Mouse (Mus musculus) left cerebral cortex, postnatal 10 days (tissue): ENCODE data around the gene Spcs2. TPM values are rescaled to one million over a fixed set of nuclear protein-coding genes. Genes with fewer than 3 reads are reported as not detected.

Source experiments
- DNase-seq, 2 experiments: peaks; one replicate each; pipeline ENCODE4 v3.0.0; 2021 to 2022; ENCODE audit warnings: low spot score in 2 of 2, mixed read lengths in 1 of 2; ENCODE audit errors: extremely low spot score in 1 of 2
- intact Hi-C: fragments of 180-260 bp; cut with DNase I; formaldehyde crosslinking; loops from one replicate; pipeline ENCODE4 v1.15.1; 2025
- total RNA-seq, 2 experiments: library from RNA; stranded (reverse); gene quantifications; 2 replicates each; pipeline ENCODE4 v1.2.3; 2021

Spcs2 gene
- 10 to 100 TPM; 79.7 to 86.7 TPM for total RNA-seq

DNA sequence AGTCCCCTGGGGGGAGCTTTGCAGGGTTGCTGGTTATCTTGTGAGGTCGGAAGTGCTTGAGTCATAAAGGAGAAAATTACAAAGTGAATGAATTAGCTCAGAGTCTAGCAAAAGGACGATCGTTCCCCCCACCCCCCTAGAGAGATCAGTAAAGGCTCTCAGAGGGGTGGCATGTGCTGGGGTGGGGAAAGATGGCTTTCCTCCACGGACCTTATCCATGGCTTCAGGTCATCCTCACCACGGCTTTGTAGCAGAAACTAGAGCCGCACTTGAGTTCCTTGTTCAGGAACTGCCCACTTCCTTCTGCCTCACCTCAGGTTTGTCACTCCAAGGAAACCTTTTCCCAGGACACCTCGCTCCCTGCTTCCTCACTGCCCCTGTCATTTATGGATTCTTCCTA is at the start of gene Spcs2:
TSS of gene Spcs2 (minus strand) at position 101 of the 400 bp plus-strand sequence.
- intact Hi-C loops: no loop called here
- no peak for DNase-seq

DNA sequence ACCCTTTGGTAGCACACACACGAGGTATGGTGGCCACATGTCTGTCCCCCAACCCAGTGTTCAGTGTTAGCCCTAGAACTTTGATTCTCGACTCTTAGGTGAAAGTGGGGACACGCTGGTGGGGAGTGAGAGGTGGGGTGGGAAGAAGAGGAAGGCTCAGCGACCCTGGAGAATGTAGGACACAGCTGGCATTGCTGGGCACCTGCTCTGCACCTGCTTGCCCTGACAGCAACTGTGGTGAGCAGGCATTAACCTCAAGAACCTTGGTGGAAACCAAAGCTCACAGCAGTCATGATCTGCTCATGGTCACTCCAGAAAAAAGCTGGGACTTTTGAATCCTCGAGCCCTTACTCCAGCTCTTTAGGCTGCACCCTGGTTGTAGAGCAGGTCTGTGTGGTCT is 47.8 kb upstream of the Spcs2 start:
- intact Hi-C loops: no loop called here
- DNase-seq: no peak

DNA sequence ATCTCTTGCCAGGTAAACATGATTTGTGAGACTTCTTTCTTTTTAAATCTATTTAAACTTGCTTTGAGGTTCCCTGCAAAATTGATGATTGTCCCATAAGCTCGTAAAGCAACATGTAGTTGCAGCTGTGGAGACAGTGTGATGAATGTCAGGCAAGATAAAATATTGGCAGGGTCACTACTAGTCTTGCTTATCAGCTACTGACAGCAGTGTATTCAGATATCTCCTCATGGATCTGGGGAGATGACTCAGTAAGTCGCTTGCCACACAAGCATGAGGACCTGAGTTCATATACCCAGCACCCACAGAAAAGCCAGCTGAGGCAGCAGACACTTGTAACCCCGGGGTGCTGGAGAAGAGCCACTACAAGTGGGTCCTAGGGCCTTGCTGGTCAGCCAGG is 44.2 kb upstream of the Spcs2 start:
- intact Hi-C loops: no loop called here
- DNase-seq: no peak

DNA sequence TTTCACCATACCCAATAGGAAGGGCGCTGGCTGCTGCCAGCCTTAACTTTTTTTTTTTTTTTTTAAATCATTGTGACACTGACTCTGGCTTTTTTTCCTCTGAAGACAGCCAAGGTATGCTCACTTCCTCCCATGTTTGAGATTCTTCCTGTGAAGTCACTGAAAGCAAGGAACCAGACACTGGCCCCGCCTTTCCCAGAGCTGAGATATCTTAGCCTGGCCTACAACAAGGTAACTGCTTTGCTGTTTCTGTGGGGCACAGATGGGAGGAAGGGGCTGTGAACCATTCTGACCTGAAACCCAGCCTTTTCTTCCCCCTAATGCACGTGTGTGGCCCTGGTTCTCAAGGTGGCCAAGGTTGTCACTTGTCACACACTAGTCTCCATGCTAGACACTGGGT is 43.1 kb upstream of the Spcs2 start:
- DNase-seq: no peak
- intact Hi-C loops: no loop called here

DNA sequence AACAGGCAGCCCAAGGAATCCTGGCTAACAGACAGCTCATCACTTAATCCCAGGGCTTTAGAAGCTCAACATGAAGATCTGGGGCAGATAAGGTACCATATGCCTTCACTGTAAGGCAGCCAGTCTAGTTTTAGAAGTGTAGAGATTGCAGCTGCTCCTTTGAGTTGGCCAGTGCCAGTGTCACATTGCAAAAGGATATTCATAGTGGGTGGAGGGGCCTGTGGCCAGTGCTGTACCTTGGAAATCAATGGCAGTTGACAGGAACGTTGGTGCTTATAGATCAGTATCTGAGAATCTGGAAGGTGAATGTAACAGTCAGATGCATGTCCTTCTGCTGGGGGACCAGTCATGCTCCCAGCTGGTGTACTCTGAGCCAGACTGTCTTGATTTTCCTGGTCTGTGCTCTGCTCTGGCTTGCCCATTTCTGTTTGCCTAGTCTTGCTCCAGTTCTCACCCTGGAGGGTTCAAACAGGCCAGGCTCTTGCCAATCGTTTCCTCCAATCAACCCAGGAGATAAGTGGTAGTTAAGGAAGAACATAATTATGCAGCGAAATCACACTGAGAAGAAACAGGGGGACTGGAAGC is 41.3 kb upstream of the Spcs2 start:
- intact Hi-C loops: no loop called here

DNA sequence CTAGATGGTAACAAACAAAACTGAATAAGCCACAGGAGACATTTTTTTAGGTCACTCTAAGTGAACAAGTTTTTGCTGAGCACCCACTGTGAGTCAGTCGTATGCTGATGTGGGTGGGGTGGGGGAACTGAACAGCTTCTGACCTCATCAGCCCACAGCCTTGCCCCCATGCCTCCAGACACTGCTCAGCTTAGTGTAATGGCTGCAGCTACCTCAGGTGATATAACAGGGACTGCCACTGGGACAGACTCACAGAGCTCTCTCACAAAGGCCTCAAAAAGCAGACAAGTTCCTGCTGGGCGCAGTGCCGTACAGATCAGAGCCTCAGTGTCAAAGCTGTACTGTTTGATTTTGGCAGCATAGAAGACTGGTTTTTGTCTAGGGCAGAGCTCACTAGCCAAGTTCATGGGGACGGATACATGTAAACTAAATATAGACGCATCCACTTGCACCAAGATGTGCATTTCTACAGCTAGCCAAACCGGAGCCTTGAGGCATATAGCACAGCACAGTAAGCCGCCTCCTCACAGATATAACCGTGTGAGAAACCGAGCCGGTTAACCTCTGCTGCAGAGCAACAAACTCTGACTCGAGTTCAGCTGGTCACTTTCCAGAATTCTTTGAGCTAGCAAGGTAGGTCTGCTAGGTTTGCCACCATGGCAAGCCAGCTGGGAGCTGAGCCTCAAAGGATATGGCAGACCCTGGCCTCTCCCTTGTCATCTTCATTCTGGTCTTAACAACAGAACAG is 39.8 kb upstream of the Spcs2 start:
- DNase-seq: no peak
- intact Hi-C loops: no loop called here

More for the DNA sequence above, 41.3 kb upstream of the Spcs2 start:
- DNase-seq: no peak

DNA sequence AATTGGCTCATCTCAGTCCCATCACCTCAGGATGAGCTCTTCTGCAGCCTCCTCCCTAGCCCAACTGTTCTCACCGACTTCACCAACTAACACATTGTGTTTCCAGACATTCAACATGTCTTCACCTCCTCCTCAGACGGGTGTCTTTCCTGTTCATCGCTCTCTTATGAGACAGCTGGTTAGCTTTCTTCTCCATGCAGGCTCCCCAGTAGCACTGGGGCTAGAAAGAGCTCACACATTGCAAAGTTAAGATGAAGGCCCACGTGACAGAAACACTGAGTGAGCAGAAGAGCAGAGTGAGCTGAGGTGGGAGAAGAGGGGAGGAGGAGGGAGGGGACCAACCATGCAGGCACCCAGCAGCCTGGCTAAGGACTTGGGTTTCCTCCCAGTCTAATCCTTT is 38.9 kb upstream of the Spcs2 start:
- DNase-seq: no peak
- intact Hi-C loops: no loop called here

DNA sequence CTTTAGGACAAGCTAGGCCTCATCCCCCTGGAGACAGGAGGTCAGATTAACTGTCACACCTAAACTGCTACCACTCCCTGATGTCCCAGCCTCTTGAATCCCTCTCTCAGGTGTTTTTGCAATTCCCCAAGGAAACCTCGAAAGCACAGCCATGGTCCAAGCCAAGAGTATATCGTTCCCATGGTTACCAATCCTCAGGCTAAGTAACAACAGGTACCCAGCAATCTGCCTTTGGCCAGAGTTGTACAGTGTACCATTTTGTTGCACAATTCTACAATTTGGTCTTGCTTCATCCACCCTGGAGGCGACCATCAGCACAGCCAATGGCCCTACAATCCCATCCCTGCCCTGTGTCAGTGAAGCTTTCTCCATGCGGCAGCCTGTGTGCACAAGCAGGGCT is 33.6 kb upstream of the Spcs2 start:
- intact Hi-C loops: no loop called here
- DNase-seq: no peak

DNA sequence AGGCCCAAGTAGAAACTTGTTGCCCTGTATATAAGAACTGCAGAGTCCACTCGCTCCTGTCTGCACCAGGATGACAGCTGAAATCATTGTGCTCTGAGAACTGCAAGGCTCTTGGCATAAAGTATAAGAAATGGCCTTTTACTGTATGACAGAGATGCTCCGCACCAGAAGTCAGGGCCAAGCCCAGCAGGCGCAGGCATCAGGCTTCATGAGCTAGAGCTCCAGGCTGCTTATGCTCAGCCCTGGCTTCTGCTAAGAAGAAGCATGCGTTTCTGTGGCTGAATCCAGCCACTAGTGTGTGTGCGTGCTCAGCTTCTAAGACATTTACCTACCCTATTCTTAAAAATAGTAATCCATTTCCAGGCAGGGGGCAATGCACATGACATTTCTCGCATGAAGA is 31.2 kb upstream of the Spcs2 start:
- intact Hi-C loops: no loop called here
- no peak for DNase-seq

DNA sequence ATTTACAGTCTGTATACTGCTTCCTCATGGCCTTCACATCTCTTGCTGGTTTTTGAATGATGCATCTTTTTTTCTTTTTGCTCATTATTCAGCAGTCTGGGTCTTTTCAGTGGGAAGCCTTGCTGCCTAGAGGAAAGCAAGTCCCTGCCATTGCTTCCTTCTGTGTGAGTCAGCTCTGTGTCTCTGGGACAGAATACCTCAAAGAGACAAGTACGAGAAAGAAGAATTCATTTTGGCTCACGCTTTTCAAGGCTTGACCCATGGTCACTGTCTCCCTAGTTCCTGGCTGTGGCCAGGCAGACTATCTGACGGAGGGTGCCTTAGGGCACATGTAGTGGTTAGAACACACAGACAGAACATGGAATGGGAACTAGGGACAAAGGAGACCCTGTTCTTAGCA is 30.7 kb upstream of the Spcs2 start:
- DNase-seq: no peak
- intact Hi-C loops: no loop called here

DNA sequence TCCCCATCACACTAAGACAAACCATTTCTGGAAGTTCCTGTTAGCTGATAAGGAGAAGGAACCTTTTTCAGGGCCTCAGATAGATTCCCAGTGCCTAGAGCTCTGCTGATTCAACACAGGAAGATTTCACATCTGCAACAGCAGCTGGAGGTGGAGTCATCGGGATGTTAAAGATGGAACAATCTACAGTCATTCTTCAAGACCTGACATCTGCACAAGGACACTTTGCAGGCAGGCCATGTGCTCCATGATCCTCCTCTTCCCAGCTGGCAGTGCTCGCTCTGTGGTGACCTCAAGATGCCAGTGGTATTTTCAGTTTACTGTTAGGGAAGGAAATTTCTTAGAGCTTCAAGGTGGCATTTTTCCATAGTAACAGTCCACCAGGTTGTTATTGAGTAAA is 29.1 kb upstream of the Spcs2 start:
- intact Hi-C loops: no loop called here
- DNase-seq: no peak

DNA sequence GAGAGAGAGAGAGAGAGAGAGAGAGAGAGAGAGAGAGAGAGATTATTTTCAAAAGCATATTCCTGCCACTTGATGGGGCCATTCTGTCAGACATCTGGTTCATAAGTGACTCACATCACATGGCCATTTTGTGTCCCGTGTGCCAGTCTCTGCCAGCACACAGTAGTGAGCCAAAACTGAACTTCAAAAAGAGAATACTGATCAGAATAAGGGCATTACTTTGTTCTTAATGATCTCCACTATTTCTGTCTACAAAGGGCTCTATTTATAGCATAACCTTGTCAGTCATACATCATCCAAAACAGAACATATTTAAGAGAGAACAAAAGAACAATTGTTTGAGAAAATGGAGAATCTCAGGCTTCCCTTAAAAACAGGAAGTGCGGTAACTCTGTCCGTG is 28.2 kb upstream of the Spcs2 start:
- intact Hi-C loops: no loop called here
- no peak for DNase-seq

DNA sequence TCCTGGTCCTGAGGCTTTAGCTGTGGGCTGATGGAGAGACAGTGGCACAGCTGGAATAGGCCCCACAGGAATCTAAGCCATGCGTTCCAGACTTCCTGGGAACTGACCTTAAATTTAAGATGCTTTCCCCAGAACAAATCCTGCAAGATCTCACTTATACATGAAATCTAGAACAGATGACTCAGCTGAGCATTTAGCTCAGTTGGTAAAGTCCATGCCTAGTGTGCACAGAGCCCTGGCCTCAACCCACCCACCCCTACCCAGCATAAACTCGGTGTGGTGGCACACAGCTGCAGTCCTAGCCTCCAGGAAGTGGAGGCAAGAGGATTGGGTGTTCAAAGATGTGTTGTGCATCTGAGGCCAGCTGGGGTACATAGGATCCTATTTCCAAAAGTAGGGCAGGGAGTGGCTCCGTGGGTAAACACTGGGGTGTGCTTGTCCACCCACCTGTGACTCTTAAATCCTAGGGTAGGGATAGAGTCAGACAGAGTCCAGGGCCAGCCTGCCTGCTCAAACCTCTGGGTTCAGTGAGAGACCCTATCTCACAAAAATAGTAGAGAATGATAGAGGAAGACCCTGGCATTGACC is 27.0 kb upstream of the Spcs2 start:
- intact Hi-C loops: no loop called here
- no peak for DNase-seq

DNA sequence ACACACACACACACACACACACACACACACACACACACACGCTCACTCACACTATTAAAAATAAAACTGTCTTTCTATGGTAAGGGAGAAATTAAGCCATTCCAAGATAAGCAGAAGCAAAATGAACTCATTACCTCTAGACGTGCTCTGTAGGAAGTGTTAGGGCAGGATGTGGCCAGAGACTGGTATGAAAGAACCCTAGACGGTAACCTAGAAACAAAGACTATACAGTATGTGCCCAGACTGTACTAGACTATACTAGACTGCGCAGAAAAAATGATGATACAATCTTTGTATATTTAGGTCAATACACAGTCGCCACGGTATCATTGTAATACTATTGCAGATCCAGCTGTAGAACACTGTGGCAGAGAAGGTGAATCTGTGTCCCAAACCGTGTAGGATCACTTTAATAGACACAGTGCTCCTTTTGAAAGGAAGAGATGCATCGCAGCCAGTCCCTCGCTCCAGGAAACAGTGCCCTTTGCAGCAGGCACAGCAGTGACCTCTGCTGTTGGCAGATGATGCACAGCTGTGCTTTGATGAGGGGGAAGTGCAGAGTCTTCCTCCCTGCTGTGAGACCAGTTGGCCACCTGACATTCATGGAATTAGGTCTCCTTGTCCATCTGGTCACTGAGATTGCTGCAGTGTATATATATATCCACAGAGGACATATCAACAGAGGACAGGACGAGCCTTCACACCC is 26.1 kb upstream of the Spcs2 start:
- no peak for DNase-seq
- intact Hi-C loops: no loop called here

DNA sequence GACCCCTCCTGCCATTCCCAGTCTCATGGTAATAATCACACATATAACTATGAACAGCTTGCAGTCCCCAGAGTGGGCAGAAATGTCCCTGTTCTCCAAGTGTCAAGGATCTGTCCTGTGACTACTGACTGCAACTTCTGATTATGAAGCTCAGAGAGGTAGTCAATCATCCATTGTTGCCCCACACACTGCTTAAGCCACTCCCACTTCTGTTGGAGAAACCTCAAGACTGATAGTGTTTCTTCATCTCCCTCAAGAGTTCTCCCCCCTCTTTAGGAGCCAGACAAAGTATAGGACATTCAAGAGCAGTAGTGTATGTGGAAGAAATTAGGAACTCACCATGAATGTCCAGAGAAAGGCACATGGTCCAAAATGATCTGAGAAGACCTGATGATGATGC is 24.5 kb upstream of the Spcs2 start:
- DNase-seq: no peak
- intact Hi-C loops: no loop called here

DNA sequence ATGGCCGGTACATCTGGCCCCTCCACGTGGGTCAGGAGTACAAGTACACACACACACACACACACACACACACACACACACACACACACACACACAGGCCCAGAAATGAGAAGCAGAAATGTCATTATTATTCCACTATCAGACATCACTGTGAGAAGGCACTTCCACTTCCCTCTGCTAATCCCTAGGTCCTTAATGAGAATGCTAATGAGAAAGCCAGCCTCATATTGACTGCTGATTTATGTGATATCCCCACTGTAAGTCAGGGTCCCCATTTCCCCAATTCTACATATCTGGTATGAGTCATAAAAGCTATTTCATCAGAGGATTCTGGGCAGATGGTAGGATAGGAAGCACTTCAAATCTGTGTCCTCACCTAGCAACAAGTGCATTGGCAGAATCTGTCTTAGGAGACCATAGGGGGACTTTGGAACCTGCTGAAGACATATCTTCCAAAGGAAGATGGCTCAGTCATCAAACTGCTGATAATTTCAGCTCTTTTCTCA is 24.0 kb upstream of the Spcs2 start:
- no peak for DNase-seq
- intact Hi-C loops: no loop called here

DNA sequence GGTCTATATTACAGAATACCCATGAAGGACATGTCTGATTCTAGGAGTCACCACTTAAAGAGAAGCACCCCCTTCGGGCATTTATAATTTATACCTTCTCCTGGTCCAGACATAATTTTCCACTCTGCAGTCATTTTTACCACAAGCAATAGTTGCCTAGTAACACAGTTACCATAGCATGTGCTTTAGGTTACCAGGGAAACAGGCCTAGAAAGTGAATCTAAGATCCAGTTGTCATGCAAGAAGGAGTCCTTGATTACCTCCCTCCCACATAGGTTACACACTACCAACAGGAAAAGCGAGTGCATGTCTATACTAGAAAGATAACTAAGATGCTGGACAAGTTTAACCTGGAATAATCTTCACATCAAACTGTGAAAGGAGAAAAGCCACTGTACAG is 15.0 kb upstream of the Spcs2 start:
- DNase-seq: peak in 1 of 2 experiments; percentile 52

DNA sequence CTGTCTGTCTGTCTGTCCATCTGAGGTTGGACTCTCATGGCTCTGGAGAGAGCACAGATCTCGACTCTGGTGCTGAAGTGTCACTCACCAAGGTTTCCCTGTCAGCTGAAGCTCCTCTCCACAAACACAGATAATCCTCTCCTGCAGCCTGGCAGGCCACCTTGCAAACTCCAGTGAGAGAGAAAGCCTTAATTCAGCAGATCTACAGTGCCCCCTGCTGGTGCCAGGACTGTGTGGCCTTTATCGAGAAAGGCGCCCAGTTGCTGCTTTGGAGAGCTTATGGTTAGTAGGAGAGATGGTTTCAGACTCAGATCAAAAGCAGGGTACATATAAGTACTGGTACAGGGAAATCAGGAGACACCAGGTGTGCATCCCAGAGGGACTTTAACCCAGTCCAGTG is 13.1 kb upstream of the Spcs2 start:
- intact Hi-C loops: loop anchor here (5.0 to 10.0 kb wide), 2 partner anchors 259 to 372 kb away; no protein-coding TSS in a partner anchor
- DNase-seq: peak; percentile 83 to 85

More for the DNA sequence above, 15.0 kb upstream of the Spcs2 start:
- intact Hi-C loops: loop anchor here (5.0 to 10.0 kb wide), 2 partner anchors 261 to 373 kb away; no protein-coding TSS in a partner anchor

DNA sequence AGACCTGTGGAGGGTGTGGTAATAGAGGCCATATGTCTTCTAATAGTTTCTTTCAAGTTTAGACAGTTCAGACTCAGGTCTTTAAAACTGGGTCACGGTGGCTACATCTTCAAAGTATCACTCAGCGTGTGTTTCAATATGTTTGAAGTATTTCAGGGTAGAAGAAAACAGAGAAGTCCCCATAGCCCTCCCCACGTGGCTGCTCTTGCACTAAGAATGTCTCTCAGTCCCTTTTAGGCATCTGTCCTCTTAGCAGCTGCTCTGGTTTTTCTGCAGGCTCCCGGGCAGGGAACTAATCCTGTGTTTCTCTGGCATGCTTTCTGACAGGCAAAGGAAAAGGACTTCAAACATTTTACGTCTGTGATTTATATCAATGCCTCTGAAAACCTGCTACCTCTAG is 12.6 kb upstream of the Spcs2 start:
- no peak for DNase-seq

More for the DNA sequence above, 12.6 kb upstream of the Spcs2 start:
- intact Hi-C loops: loop anchor here (5.0 to 10.0 kb wide), 2 partner anchors 259 to 371 kb away; no protein-coding TSS in a partner anchor
